Mouse (Mus musculus) MEL (cell line): ENCODE measurements around the gene Morn1. TPM values are rescaled to one million over a fixed set of nuclear protein-coding genes. Genes with fewer than 3 reads are reported as not detected.

ENCODE experiments used
- DNase-seq: peaks from one replicate; pipeline ENCODE4 v3.0.0; 2011; ENCODE audit warnings: low read depth, low spot score
- H3K27ac ChIP-seq: 2 replicates; pipeline ENCODE4 v1.5.1; 2012; ENCODE audit warnings: low read depth, mild to moderate bottlenecking, control low read depth, low read length, moderate library complexity; ENCODE audit not compliant: control insufficient read depth
- H3K27me3 ChIP-seq, 2 experiments: fragments of 150-350 bp in 1 of 2; sonication (generic) in 1 of 2; 2 replicates each; pipeline ENCODE4 v1.6.1; 2012; ENCODE audit warnings: low read length in 2 of 2, mild to moderate bottlenecking in 2 of 2, improper control_type of control experiment in 1 of 2, moderate library complexity in 1 of 2; ENCODE audit not compliant: insufficient read depth in 2 of 2, control insufficient read depth in 1 of 2
- H3K36me3 ChIP-seq, 2 experiments: 2 replicates each; pipeline ENCODE4 v1.6.1; 2012 to 2014; ENCODE audit warnings: low read length in 2 of 2, improper control_type of control experiment in 1 of 2, inconsistent platforms in 1 of 2, mild to moderate bottlenecking in 1 of 2; ENCODE audit not compliant: insufficient read depth in 2 of 2, control insufficient read depth in 1 of 2
- H3K4me1 ChIP-seq, 2 experiments: fragments of 150-350 bp in 1 of 2; sonication (generic) in 1 of 2; 2 replicates each; pipeline ENCODE4 v1.6.1; 2012; ENCODE audit warnings: low read length in 2 of 2, improper control_type of control experiment in 1 of 2, mild to moderate bottlenecking in 1 of 2; ENCODE audit not compliant: insufficient read depth in 2 of 2, control insufficient read depth in 1 of 2
- H3K4me3 ChIP-seq, 2 experiments: fragments of 150-350 bp in 1 of 2; sonication (generic) in 1 of 2; 2 replicates each; pipeline ENCODE4 v1.5.1; 2012; ENCODE audit warnings: low read depth in 2 of 2, low read length in 2 of 2, mild to moderate bottlenecking in 2 of 2, moderate library complexity in 2 of 2, control low read depth in 1 of 2, improper control_type of control experiment in 1 of 2; ENCODE audit not compliant: control insufficient read depth in 1 of 2, insufficient read depth in 1 of 2
- H3K79me2 ChIP-seq: 2 replicates; pipeline ENCODE4 v1.6.1; 2012; ENCODE audit warnings: mild to moderate bottlenecking, low read length, moderate library complexity; ENCODE audit not compliant: control insufficient read depth, poor library complexity, insufficient read depth
- H3K9ac ChIP-seq: 2 replicates; pipeline ENCODE4 v1.6.1; 2012; ENCODE audit warnings: low read depth, mild to moderate bottlenecking, control low read depth, low read length, moderate library complexity; ENCODE audit not compliant: control insufficient read depth, poor library complexity, severe bottlenecking
- H3K9me3 ChIP-seq: fragments of 150-350 bp; sonication (generic); replicated peaks from 2 replicates; pipeline ENCODE4 v1.6.1; 2012; ENCODE audit warnings: mild to moderate bottlenecking, low read length, improper control_type of control experiment, moderate library complexity; ENCODE audit not compliant: insufficient read depth
- ELF1 ChIP-seq: IDR thresholded peaks from 2 replicates; pipeline ENCODE4 v1.6.1; 2014; ENCODE audit warnings: low read depth, mild to moderate bottlenecking, inconsistent platforms, low read length, improper control_type of control experiment, moderate library complexity
- EP300 ChIP-seq, 2 experiments: IDR thresholded peaks; 2 replicates each; pipeline ENCODE4 v1.6.1; 2011; ENCODE audit warnings: improper control_type of control experiment in 2 of 2, low read length in 2 of 2, low read depth in 1 of 2, mild to moderate bottlenecking in 1 of 2
- ETS1 ChIP-seq: IDR thresholded peaks from 2 replicates; pipeline ENCODE4 v1.6.1; 2012; ENCODE audit warnings: low read depth, mild to moderate bottlenecking, inconsistent platforms, low read length, improper control_type of control experiment, moderate library complexity
- GABPA ChIP-seq: IDR thresholded peaks from 2 replicates; pipeline ENCODE4 v1.6.1; 2012; ENCODE audit warnings: low read depth, mild to moderate bottlenecking, inconsistent platforms, low read length, improper control_type of control experiment, moderate library complexity
- GATA1 ChIP-seq: IDR thresholded peaks from 2 replicates; pipeline ENCODE4 v1.6.1; 2011; ENCODE audit warnings: low read depth, low read length, improper control_type of control experiment
- JUND ChIP-seq: IDR thresholded peaks from 2 replicates; pipeline ENCODE4 v1.6.1; 2011; ENCODE audit warnings: low read depth, mild to moderate bottlenecking, improper control_type of control experiment, low read length
- MAX ChIP-seq: IDR thresholded peaks from 2 replicates; pipeline ENCODE4 v1.6.1; 2011; ENCODE audit warnings: low read length, improper control_type of control experiment
- MAZ ChIP-seq: IDR thresholded peaks from 2 replicates; pipeline ENCODE4 v1.6.1; 2012; ENCODE audit warnings: low read depth, mild to moderate bottlenecking, inconsistent platforms, low read length, improper control_type of control experiment
- MXI1 ChIP-seq: IDR thresholded peaks from 2 replicates; pipeline ENCODE4 v1.6.1; 2011; ENCODE audit warnings: mild to moderate bottlenecking, low read depth, low read length, improper control_type of control experiment
- MYC ChIP-seq: IDR thresholded peaks from 2 replicates; pipeline ENCODE4 v1.6.1; 2011; ENCODE audit warnings: low read depth, mild to moderate bottlenecking, low read length, improper control_type of control experiment, moderate library complexity
- NELFE ChIP-seq: IDR thresholded peaks from 2 replicates; pipeline ENCODE4 v1.6.1; 2011; ENCODE audit warnings: low read depth, low read length, improper control_type of control experiment
- POLR2A ChIP-seq, 2 experiments: IDR thresholded peaks; 2 replicates each; pipeline ENCODE4 v1.6.1; 2011 to 2012; ENCODE audit warnings: low read length in 2 of 2, mild to moderate bottlenecking in 2 of 2, control low read depth in 1 of 2, improper control_type of control experiment in 1 of 2, low read depth in 1 of 2, moderate library complexity in 1 of 2; ENCODE audit not compliant: control insufficient read depth in 1 of 2, insufficient read depth in 1 of 2, poor library complexity in 1 of 2
- POLR2AphosphoS2 ChIP-seq: IDR thresholded peaks from 2 replicates; pipeline ENCODE4 v1.6.1; 2011; ENCODE audit warnings: low read length, improper control_type of control experiment
- POLR2AphosphoS5 ChIP-seq: IDR thresholded peaks from 2 replicates; pipeline ENCODE4 v1.6.1; 2012; ENCODE audit warnings: low read depth, borderline replicate concordance, mild to moderate bottlenecking, inconsistent platforms, low read length, moderate library complexity, mixed read lengths
- SIN3A ChIP-seq: IDR thresholded peaks from 2 replicates; pipeline ENCODE4 v1.6.1; 2012; ENCODE audit warnings: low read length, improper control_type of control experiment, inconsistent platforms
- TBP ChIP-seq: IDR thresholded peaks from 2 replicates; pipeline ENCODE4 v1.8.0; 2011; ENCODE audit warnings: low read depth, low read length, improper control_type of control experiment
- TCF12 ChIP-seq: IDR thresholded peaks from 2 replicates; pipeline ENCODE4 v1.6.1; 2014; ENCODE audit warnings: low read depth, mild to moderate bottlenecking, inconsistent platforms, low read length, improper control_type of control experiment, moderate library complexity
- polyA plus RNA-seq, 2 experiments: library from polyadenylated mRNA; stranded (reverse) in 1 of 2; unstranded in 1 of 2; fragments of >175 nt in 1 of 2; fragments of >200 nt in 1 of 2; gene quantifications; 2 replicates each; pipeline versions ENCODE4 v1.2.1 to v1.2.4; 2012; ENCODE audit warnings: low replicate concordance in 2 of 2, low read depth in 1 of 2; ENCODE audit not compliant: insufficient read length in 2 of 2, insufficient read depth in 1 of 2, missing spikeins in 1 of 2
- total RNA-seq: library from RNA; depleted of rRNA; stranded (reverse); fragments of 300-350 nt; gene quantifications from 2 replicates; pipeline ENCODE4 v1.2.3, GENCODE M21; 2012

The Morn1 gene
- total and polyA plus RNA-seq, 3 experiments: 4.1 to 4.4 TPM; not detected in 1

GRCm38 (mm10) chr4:155162433-155163319 lies 76.3 kb downstream of the Morn1 start:
- H3K4me1 ChIP-seq: peaks cover 16 to 51% of the 10 kb centered on the region in 2 experiments
- H3K36me3 ChIP-seq: peaks cover 0 to 34% of the 10 kb centered on the region in 2 experiments; a peak in 2 of 4 replicates
- TF ChIP-seq TCF12 (peak; percentile 56), TBP (0 out of 2 replicates have a peak, but pooled peaks have one; percentile 3), MXI1 (no peak), GABPA (no peak), ETS1 (peak; percentile 52; the same call in 1 of the 2 replicates), MAX (no peak), GATA1 (no peak), POLR2AphosphoS2 (no peak), ELF1 (peak; percentile 84), SIN3A (peak; percentile 46; the same call in 1 of the 2 replicates), POLR2AphosphoS5 (no peak), JUND (no peak), EP300 (IDR thresholded peaks at IDR 0.05; ENCODE audit: low read depth in 1 of 2, low read length in 2 of 2) (peak; percentile 7 to 45; a peak in 3 of 4 replicates), MAZ (peak; percentile 69; the same call in 1 of the 2 replicates), POLR2A (IDR thresholded peaks at IDR 0.05; ENCODE audit: control insufficient read depth in 1 of 2, insufficient read depth in 1 of 2, low read depth in 1 of 2, low read length in 2 of 2, poor library complexity in 1 of 2) (peak in 1 of 2 experiments; percentile 46; a peak in 1 of 4 replicates), NELFE (peak; percentile 48; the same call in 1 of the 2 replicates)
- TF ChIP-seq, all 39 proteins: peak for 9
- Histone ChIP-seq H3K27me3 (no peaks in the 10 kb centered on the region), H3K4me3 (no peak overlapping the region; a peak in 1 of 4 replicates), H3K9me3 (no peaks in the 10 kb centered on the region), H3K27ac (peak overlapping the region; percentile 77), H3K79me2 (peaks cover 6% of the 10 kb centered on the region), H3K9ac (peak overlapping the region; percentile 45)
- DNase-seq: peak; percentile 76

- Histone ChIP-seq H3K9me3 (no peaks in the 10 kb centered on the region), H3K4me1 (peaks cover 16 to 51% of the 10 kb centered on the region in 2 experiments), H3K4me3 (no peak overlapping the region), H3K36me3 (peaks cover 0 to 34% of the 10 kb centered on the region in 2 experiments; a peak in 2 of 4 replicates), H3K27ac (peak overlapping the region; percentile 77), H3K9ac (peak overlapping the region; percentile 45; the same call in 1 of the 2 replicates), H3K79me2 (peaks cover 6% of the 10 kb centered on the region)
- no peak for DNase-seq
- TF ChIP-seq ETS1 (0 out of 2 replicates have a peak, but pooled peaks have one; percentile 9), MYC (no peak), NELFE (no peak), GATA1 (peak; percentile 14; the same call in 1 of the 2 replicates)
- TF ChIP-seq, all 39 proteins: peak for 2
- H3K27me3 ChIP-seq: no peaks in the 10 kb centered on the region
Measured at GRCm38 (mm10) chr4:155163320-155163651, 76.9 kb downstream of the Morn1 start.
